Mouse (Mus musculus) bone marrow macrophage, adult 2 months (primary cell): ENCODE results near the gene AA792892. TPM values are rescaled to one million over a fixed set of nuclear protein-coding genes. Genes with fewer than 3 reads are reported as not detected.
"Not testable (repeated sequence)": the region's sequence is repeated elsewhere in the genome, so short reads cannot be mapped to it uniquely, and the experiment has no call there.

Source experiments
- H3K27ac ChIP-seq: 2 replicates; pipeline ENCODE4 v1.5.1; 2012; ENCODE audit warnings: low read depth, low read length; ENCODE audit not compliant: insufficient read depth
- H3K4me1 ChIP-seq: 2 replicates; pipeline ENCODE4 v1.6.1; 2012; ENCODE audit warnings: low read length; ENCODE audit not compliant: control insufficient read depth, insufficient read depth
- H3K4me3 ChIP-seq: 2 replicates; pipeline ENCODE4 v1.5.1; 2012; ENCODE audit warnings: mild to moderate bottlenecking, low read length, moderate library complexity; ENCODE audit not compliant: insufficient read depth
- polyA plus RNA-seq: library from polyadenylated mRNA; stranded (reverse); fragments of >200 nt; gene quantifications from 2 replicates; pipeline ENCODE4 v1.2.4, GENCODE M21; 2012; ENCODE audit not compliant: missing spikeins, insufficient read depth, insufficient read length

Gene AA792892
- polyA plus RNA-seq, result not detected in 2 replicates

DNA sequence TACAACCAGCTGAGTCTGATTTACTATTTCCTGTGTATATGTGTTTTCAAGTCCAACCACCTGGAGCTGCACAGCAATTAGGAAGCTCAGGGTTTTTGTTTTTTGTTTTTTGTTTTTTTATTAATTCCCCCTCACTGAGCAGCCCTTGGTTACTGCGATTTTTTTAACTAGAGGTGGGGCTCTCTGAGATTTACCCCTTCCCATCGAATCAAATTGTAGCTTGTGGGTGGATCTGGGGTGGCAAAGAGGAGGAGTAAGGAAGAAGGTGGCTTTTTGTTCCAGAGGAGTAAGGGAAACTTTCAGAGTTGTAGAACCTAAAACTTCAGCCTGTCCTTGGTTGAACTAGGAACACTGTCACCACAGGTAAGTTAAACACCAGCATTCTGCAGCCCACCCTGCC lies at the start of gene AA792892:
TSS of gene AA792892 (plus strand) at position 301 of the 400 bp plus-strand sequence.
- H3K4me1 ChIP-seq, H3K4me3 ChIP-seq, H3K27ac ChIP-seq: not testable (repeated sequence)

DNA sequence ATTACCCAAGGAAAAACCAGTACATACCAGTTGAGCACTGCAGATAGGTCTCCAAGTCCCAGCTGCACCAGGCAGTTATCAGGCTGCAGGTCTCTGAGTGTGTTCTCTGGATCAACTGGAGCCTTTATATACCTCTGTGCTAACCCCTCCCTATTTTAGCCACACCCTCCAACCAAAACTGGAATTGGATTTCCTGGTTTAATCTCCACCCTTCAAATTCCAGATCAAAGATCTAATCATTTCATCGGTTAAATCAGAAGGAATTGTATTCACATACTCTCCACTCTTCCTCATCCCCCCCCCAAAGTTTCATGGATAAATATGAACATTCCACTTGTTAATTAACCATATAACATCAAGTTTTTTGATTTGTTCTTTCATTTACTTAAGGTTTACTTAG lies 32.9 kb upstream of the AA792892 start, which contains the start of gene A430089I19Rik:
TSS of gene A430089I19Rik (minus strand) at position 101 of the 400 bp plus-strand sequence.
- not testable (repeated sequence) for H3K27ac ChIP-seq, H3K4me1 ChIP-seq, H3K4me3 ChIP-seq

DNA sequence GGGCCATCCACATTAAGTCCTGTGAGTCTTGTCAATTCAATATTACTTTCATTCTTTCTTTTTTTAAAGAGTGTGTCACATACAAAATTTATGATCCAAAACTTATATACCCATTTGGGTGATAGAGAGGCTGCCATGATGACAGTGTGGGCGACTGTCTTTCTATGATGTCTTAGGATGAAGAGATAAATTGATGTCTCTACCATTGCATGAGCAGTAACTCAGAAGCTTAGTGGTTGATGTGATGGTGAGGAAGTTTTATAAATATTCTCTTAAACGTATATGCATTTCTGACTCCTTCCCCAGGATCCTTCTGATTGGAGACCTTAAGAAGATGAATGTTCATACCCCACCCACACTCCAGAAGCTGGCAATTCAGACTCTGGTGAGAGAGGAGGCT lies 25.4 kb upstream of the AA792892 start, which contains the start of gene Gm6502:
TSS of gene Gm6502 (plus strand) at position 301 of the 400 bp plus-strand sequence.
- not testable (repeated sequence) for H3K27ac ChIP-seq, H3K4me1 ChIP-seq, H3K4me3 ChIP-seq

Other genes with a start within 250 kb of the AA792892 start
- gene Gm3106, start 121.7 kb upstream of the AA792892 start, polyA plus RNA-seq, result not detected in 2 replicates
- gene A430089I19Rik, start 33.0 kb upstream of the AA792892 start, polyA plus RNA-seq, result not detected in 2 replicates
- not detected in 2 replicates for gene Gm6502, start 25.3 kb upstream of the AA792892 start, polyA plus RNA-seq
- gene Gm7682, start 106.0 kb downstream of the AA792892 start, polyA plus RNA-seq, result not detected in 2 replicates
- gene Gm3139, start 186.5 kb downstream of the AA792892 start, polyA plus RNA-seq, result not detected in 2 replicates